Mouse (Mus musculus) embryonic stem cell, embryonic (primary cell): ENCODE results near the gene Gipr.

Experiments used
- CTCF ChIA-PET, 4 experiments: fragments of 300-600 bp in 2 of 4; fragments of 350-600 bp in 2 of 4; sonication (Branson Sonifier 250); formaldehyde crosslinking; loops; one replicate each; lab custom pipeline; 2022; ENCODE audit warnings: inconsistent platforms in 2 of 4; lab: Charles Lee
- POLR2A ChIA-PET, 4 experiments: fragments of 300-600 bp in 2 of 4; fragments of 350-600 bp in 2 of 4; sonication (Branson Sonifier 250); formaldehyde crosslinking; loops; one replicate each; lab custom pipeline; 2022; ENCODE audit warnings: antibody characterized with exemption in 4 of 4, inconsistent platforms in 1 of 4; lab: Charles Lee

The Gipr gene

GRCm38 (mm10) chr7:19196676-19197075 lies 30.7 kb upstream of the Gipr start:
- ChIA-PET POLR2A (interaction anchor here in 1 of 4 experiments (0.6 to 2.2 kb wide), 2 partner anchors 13 to 127 kb away, joined by 3 to 14 read pairs; no protein-coding TSS in a partner anchor), CTCF (interaction anchor here in 3 of 4 experiments (2.7 to 3.4 kb wide), 4 partner anchors 12 to 17 kb away, joined by 18 to 47 read pairs (median 25); no protein-coding TSS in a partner anchor)

GRCm38 (mm10) chr7:19194676-19195075 lies 28.7 kb upstream of the Gipr start:
- ChIA-PET CTCF (interaction anchor here (0.5 to 1.6 kb wide), 38 partner anchors 9 to 205 kb away, joined by 3 to 19 read pairs (median 4); partner anchors contain the start of genes Fosb (in 1 of the 4), Ppm1n (in 1 of the 4), Qpctl (in 1 of the 4) and Snrpd2 (in 1 of the 4)), POLR2A (interaction anchor here (0.6 to 1.5 kb wide), 9 partner anchors 9 to 97 kb away, joined by 3 to 10 read pairs (median 3); partner anchors contain the start of gene Eml2 (in 1 of the 4))

- ChIA-PET POLR2A (interaction anchor here in 1 of 4 experiments (0.7 to 1.0 kb wide), 2 partner anchors 10 to 38 kb away, joined by 3 read pairs; no protein-coding TSS in a partner anchor), CTCF (interaction anchor here in 2 of 4 experiments (0.6 to 1.2 kb wide), 2 partner anchors 10 to 99 kb away, joined by 3 read pairs; no protein-coding TSS in a partner anchor)
Measured at GRCm38 (mm10) chr7:19184758-19185157, 18.8 kb upstream of the Gipr start.

DNA sequence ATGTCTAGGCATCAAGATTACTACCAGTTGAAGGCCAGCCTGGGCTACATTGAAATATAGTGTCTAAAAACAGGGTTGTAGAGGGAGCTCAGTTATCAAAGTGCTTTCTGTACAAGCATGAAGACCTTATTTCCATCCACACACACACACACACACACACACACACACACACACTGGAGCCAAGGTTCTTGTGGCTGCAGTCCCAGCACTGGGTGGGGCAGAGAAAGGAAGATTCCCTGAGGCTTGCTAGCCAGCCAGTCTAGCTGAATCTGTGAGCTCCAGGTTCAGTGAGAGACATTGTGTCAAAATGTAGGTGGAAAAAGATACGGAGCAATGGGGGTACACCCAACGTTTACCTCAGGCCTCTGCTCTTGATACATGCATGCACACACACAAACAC lies 18.3 kb upstream of the Gipr start:
- ChIA-PET POLR2A (interaction anchor here in 1 of 4 experiments (0.7 to 1.0 kb wide), 2 partner anchors 10 to 38 kb away, joined by 3 read pairs; no protein-coding TSS in a partner anchor), CTCF (interaction anchor here in 3 of 4 experiments (0.6 to 1.2 kb wide), 3 partner anchors 11 to 100 kb away, joined by 3 to 4 read pairs (median 3); no protein-coding TSS in a partner anchor)

- CTCF ChIA-PET: interaction anchor here (0.6 to 5.6 kb wide), 26 partner anchors 14 to 251 kb away, joined by 3 to 39 read pairs (median 4); partner anchors contain the start of genes Ercc1 (in 1 of the 4), Gm4969 (in 1 of the 4), Ppm1n (in 1 of the 4) and Rsph6a (in 1 of the 4)
- POLR2A ChIA-PET: interaction anchor here (0.6 to 4.9 kb wide), 14 partner anchors 14 to 216 kb away, joined by 3 to 23 read pairs (median 3); partner anchors contain the start of genes Fosb (in 1 of the 4) and Opa3 (in 1 of the 4)
Measured at GRCm38 (mm10) chr7:19180862-19181429, 15.0 kb upstream of the Gipr start.

GRCm38 (mm10) chr7:19179936-19180335 lies 14.0 kb upstream of the Gipr start:
- ChIA-PET POLR2A (interaction anchor here in 3 of 4 experiments (0.9 to 4.9 kb wide), 20 partner anchors 16 to 164 kb away, joined by 3 to 23 read pairs (median 4); partner anchors contain the start of genes Ercc1 (in 1 of the 3), Fosb (in 1 of the 3) and Opa3 (in 1 of the 3)), CTCF (interaction anchor here (0.5 to 5.6 kb wide), 40 partner anchors 15 to 245 kb away, joined by 3 to 46 read pairs (median 5); partner anchors contain the start of genes Ppm1n (in 2 of the 4) and Rsph6a (in 1 of the 4))

- CTCF ChIA-PET: interaction anchor here (0.5 to 5.6 kb wide), 85 partner anchors 14 to 511 kb away, joined by 3 to 46 read pairs (median 4); partner anchors contain the start of genes Ppm1n (in 3 of the 4), Fosb (in 1 of the 4), Gipr (in 1 of the 4) and Gm4969 (in 1 of the 4)
- POLR2A ChIA-PET: interaction anchor here in 3 of 4 experiments (0.6 to 4.9 kb wide), 25 partner anchors 14 to 444 kb away, joined by 3 to 23 read pairs (median 5); partner anchors contain the start of genes Ercc1 (in 1 of the 3), Fosb (in 1 of the 3), Gipr (in 1 of the 3) and Opa3 (in 1 of the 3)
Measured at GRCm38 (mm10) chr7:19179173-19179572, 13.2 kb upstream of the Gipr start.

DNA sequence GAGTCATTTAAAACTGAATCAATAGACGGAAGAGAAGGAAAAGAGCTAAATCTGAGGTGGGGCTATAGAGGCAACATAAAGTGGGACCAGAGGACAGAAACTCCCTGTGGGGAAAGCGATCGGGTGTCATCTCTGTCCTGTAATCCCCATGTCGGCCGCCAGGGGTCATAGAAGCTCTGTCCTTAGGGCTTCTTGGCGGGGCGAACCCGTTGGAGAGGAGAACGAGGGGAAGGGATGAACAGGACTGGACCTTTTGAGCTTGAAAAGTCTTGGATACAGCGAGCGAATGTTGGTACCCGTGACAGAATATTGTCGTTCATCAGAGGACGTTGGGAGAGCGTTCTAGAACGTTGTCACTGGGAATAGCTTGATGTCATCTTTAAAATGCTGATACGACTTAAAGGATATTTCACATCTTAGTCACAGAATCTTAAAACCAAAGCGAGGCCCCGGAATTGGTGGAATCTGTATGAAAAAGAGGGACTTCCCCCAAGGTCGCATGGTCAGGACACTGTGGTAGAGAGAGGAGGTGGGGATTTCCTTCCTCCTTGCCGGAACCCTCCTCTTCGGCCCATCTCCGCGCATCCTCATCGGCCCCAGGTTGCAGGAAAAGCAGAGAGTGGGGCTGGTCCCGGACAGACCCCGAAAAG lies 12.6 kb upstream of the Gipr start:
- CTCF ChIA-PET: interaction anchor here (0.5 to 5.6 kb wide), 92 partner anchors 11 to 512 kb away, joined by 3 to 46 read pairs (median 4); partner anchors contain the start of genes Ppm1n (in 3 of the 4), Fbxo46 (in 1 of the 4), Fosb (in 1 of the 4) and Gipr (in 1 of the 4)

DNA sequence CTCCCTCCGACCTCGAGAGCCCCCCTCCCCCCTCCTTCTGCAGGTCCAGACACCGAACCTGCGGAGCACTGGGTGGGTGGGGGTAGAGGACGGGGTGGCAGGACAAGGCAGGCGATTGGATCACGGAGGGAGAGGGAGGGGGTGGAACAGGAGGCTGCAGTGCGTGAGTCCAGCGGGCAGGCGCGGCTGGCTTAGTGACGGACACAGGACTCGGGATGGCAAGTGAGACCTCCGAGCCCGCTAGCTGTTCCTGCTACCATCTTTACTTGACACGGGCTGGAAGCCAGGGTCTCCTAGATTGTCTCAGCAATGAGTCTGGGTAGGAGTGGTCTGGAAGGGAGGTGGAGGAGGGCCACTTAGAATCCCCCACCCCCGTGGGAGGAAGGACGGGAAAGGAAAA lies 12.1 kb upstream of the Gipr start:
- POLR2A ChIA-PET: interaction anchor here in 3 of 4 experiments (0.5 to 4.9 kb wide), 33 partner anchors 9 to 775 kb away, joined by 3 to 23 read pairs (median 4); partner anchors contain the start of genes Fosb (in 1 of the 3), Gipr (in 1 of the 3), Opa3 (in 1 of the 3) and Ppm1n (in 1 of the 3)
- CTCF ChIA-PET: interaction anchor here (0.5 to 5.6 kb wide), 73 partner anchors 10 to 413 kb away, joined by 3 to 46 read pairs (median 4); partner anchors contain the start of genes Ppm1n (in 3 of the 4), Fbxo46 (in 1 of the 4), Fosb (in 1 of the 4) and Gipr (in 1 of the 4)

More for the DNA sequence above, 12.6 kb upstream of the Gipr start:
- POLR2A ChIA-PET: interaction anchor here in 3 of 4 experiments (0.6 to 4.9 kb wide), 40 partner anchors 13 to 776 kb away, joined by 3 to 23 read pairs (median 4); partner anchors contain the start of genes Ercc1 (in 1 of the 3), Fosb (in 1 of the 3), Gipr (in 1 of the 3) and Opa3 (in 1 of the 3)

GRCm38 (mm10) chr7:19177216-19177615 lies 11.3 kb upstream of the Gipr start:
- CTCF ChIA-PET: interaction anchor here (0.6 to 5.6 kb wide), 17 partner anchors 13 to 184 kb away, joined by 3 to 46 read pairs (median 10); partner anchors contain the start of gene Ppm1n (in 2 of the 4)
- POLR2A ChIA-PET: interaction anchor here in 3 of 4 experiments (0.5 to 4.9 kb wide), 17 partner anchors 8 to 312 kb away, joined by 3 to 23 read pairs (median 4); partner anchors contain the start of genes Opa3 (in 1 of the 3) and Ppm1n (in 1 of the 3)

- ChIA-PET POLR2A (interaction anchor here in 3 of 4 experiments (0.6 to 4.9 kb wide), 28 partner anchors 12 to 174 kb away, joined by 3 to 23 read pairs (median 5); partner anchors contain the start of genes Ppm1n (in 2 of the 3), Fbxo46 (in 1 of the 3), Gipr (in 1 of the 3) and Opa3 (in 1 of the 3)), CTCF (interaction anchor here (0.6 to 5.6 kb wide), 30 partner anchors 11 to 388 kb away, joined by 3 to 46 read pairs (median 5); partner anchors contain the start of genes Ppm1n (in 3 of the 4), Fbxo46 (in 1 of the 4), Gipr (in 1 of the 4) and Gm4969 (in 1 of the 4))
Measured at GRCm38 (mm10) chr7:19176516-19176947, 10.6 kb upstream of the Gipr start.

GRCm38 (mm10) chr7:19175708-19176515 lies 10.0 kb upstream of the Gipr start, which contains the start of gene Eml2:
Eml2 (plus strand) TSS chr7:19176421.
- POLR2A ChIA-PET: interaction anchor here (0.6 to 2.4 kb wide), 37 partner anchors 11 to 223 kb away, joined by 3 to 21 read pairs (median 4); partner anchors contain the start of genes Ppm1n (in 2 of the 4), Fbxo46 (in 1 of the 4), Gipr (in 1 of the 4) and Opa3 (in 1 of the 4)
- CTCF ChIA-PET: interaction anchor here (0.6 to 5.6 kb wide), 41 partner anchors 11 to 491 kb away, joined by 3 to 28 read pairs (median 4); partner anchors contain the start of genes Ppm1n (in 3 of the 4), Ercc1 (in 1 of the 4), Fbxo46 (in 1 of the 4) and Gipr (in 1 of the 4)

DNA sequence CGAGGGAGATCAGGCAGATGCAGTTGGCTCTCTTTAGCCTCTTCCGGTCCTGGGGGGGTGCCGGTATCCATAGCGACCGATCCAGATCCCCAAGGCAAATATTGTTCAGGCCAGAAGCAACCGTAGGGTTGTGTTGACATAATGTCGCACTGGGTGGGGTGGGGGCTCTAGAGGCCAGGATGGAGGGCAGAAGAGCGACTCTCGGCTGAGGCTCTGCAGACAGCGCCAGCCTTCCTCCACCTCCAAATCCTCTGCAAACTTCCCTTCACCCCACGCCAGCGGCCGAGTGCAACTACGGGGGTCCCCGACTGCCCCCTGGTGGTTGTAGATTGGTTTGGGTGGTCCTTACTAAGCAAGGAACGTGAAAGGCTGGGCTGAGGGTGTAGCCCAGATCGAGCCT lies 6.9 kb upstream of the Gipr start:
- CTCF ChIA-PET: interaction anchor here (0.5 to 1.8 kb wide), 19 partner anchors 9 to 274 kb away, joined by 3 to 10 read pairs (median 4); no protein-coding TSS in a partner anchor
- POLR2A ChIA-PET: interaction anchor here in 2 of 4 experiments (0.6 to 1.5 kb wide), 9 partner anchors 9 to 526 kb away, joined by 3 to 4 read pairs (median 3); partner anchors contain the start of gene Qpctl (in 1 of the 2)

DNA sequence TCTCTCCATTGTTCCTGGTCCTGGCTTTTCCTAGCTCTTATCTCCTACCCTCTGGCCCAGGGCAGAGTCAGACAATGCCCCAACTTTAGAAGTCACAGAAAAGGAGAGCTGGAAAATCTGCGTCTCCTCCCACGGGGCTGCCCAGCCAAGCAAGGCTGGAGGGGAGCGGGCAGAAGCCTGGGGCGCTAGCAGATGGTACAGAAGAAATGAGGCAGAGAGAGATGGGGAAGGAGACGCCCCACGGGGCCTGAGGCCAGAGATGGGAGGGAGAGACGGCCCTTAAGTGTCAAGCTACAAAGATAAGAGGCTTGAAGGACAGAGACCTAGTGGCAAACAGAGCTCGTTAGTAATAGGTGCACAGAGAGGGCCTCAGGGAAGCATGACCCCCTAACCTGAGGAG lies 5.9 kb upstream of the Gipr start:
- ChIA-PET CTCF (interaction anchor here in 2 of 4 experiments (0.8 to 1.8 kb wide), 8 partner anchors 26 to 129 kb away, joined by 3 to 6 read pairs (median 4); no protein-coding TSS in a partner anchor), POLR2A (interaction anchor here in 3 of 4 experiments (0.6 to 1.5 kb wide), 9 partner anchors 16 to 32 kb away, joined by 3 to 4 read pairs (median 3); partner anchors contain the start of gene Snrpd2 (in 1 of the 3))

DNA sequence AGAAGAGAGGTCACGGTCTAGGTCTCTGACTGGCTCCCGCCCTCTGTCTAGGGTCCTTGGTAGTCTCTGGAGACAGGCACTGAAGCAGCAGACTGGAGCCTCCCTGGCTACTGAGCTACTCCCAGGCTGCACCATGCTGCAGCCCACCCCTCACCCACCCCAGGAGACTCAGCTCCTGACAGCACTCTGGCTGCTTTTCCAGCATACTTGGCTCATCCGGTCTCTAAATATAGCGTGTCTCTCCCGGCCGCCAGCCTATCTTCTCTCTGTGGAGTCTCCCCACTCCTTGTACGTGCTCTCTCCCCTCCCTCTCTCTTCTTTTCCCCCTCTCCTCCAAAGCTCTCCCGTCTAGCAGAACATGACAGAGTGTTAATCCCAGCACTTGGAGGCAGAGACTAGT lies 4.2 kb upstream of the Gipr start:
- ChIA-PET POLR2A (interaction anchor here in 1 of 4 experiments (1.5 kb wide), 1 partner anchor 32 kb away, joined by 3 read pairs; no protein-coding TSS in a partner anchor), CTCF (interaction anchor here in 1 of 4 experiments (0.6 kb wide), 1 partner anchor 31 kb away, joined by 3 read pairs; no protein-coding TSS in a partner anchor)
